11 mouse cellular contexts compared by ENCODE assay signal in genomic region chr2:75847708-75848107, GRCm38 (mm10). TPM values are rescaled to one million over a fixed set of nuclear protein-coding genes. Genes with fewer than 3 reads are reported as not detected.
A peak's percentile ranks its signal among the peaks of the same experiment; 100 is the strongest.
DNase-seq lines count a peak whose midpoint lies in the region; ATAC-seq and TF ChIP-seq lines count a peak whose summit lies in the region.
"Had no signal": no experiment of that assay in that cellular context is flagged by ENCODE, and none has a peak within 500 bp of the region (broad histone marks: within the 10 kb centered on the region; RNA-seq: fewer than 3 reads in every experiment).

No protein-coding gene starts in this region.

- WGBS in forebrain, embryonic 14.5 days = 100% methylated on average over 1 of the region's 1 CpGs
- WGBS in forebrain, embryonic 11.5 days = 97% methylated on average over 1 of the region's 1 CpGs
- WGBS in liver, postnatal 0 days (ENCODE audit: insufficient replicate concordance) = 89% methylated on average over 1 of the region's 1 CpGs
- 91% methylated on average over 1 of the region's 1 CpGs for WGBS in liver, embryonic 11.5 days
- WGBS in heart, embryonic 12.5 days = 86% methylated on average over 1 of the region's 1 CpGs

- DNase-seq in forebrain, embryonic 14.5 days (ENCODE audit: low spot score) = peak; percentile 12
- DNase-seq in forebrain, embryonic 11.5 days (ENCODE audit: low spot score) = no peak
- no peak for DNase-seq in liver, postnatal 0 days
- DNase-seq in liver, embryonic 11.5 days (ENCODE audit: low spot score) = no peak
- peak; percentile 51 for DNase-seq in CH12.LX (ENCODE audit: extremely low read depth)
- peak; percentile 36 for DNase-seq in lung, postnatal 36 days
- DNase-seq in frontal cortex, postnatal 25 days (ENCODE audit: low spot score in 2 of 2) = no peak
- DNase-seq: cerebellum, postnatal 36 days had no signal

- dilution Hi-C loops in CH12.LX (cut with MboI; ENCODE audit: extremely low pct_ligation_motif_present, extremely low pct_unique_long_range_greater_than_20kb, low sequenced_read_pairs) = no loop called here

- no peak overlapping the region for H3K4me2 ChIP-seq in forebrain, embryonic 14.5 days (ENCODE audit: low read length)
- H3K4me2 ChIP-seq in forebrain, embryonic 11.5 days (ENCODE audit: low read depth, low read length, severe bottlenecking) = no peak overlapping the region
- no peak overlapping the region for H3K4me2 ChIP-seq in liver, postnatal 0 days (ENCODE audit: low read depth, low read length)
- H3K4me2 ChIP-seq in liver, embryonic 11.5 days = no peak overlapping the region
- H3K4me2 ChIP-seq in CH12.LX (ENCODE audit: insufficient read depth, low read depth, poor library complexity, severe bottlenecking) = no peak overlapping the region
- no peak overlapping the region for H3K4me2 ChIP-seq in heart, embryonic 12.5 days
- H3K4me2 ChIP-seq: intestine, embryonic 15.5 days; limb, embryonic 13.5 days had no signal

- no peaks in the 10 kb centered on the region for H3K36me3 ChIP-seq in forebrain, embryonic 14.5 days (ENCODE audit: control insufficient read depth, insufficient read depth, low read length)
- H3K36me3 ChIP-seq in forebrain, embryonic 11.5 days (ENCODE audit: control insufficient read depth, insufficient read depth, low read length) = no peaks in the 10 kb centered on the region
- H3K36me3 ChIP-seq in liver, postnatal 0 days (replicated peaks; ENCODE audit: insufficient read depth, low read length) = no peaks in the 10 kb centered on the region
- H3K36me3 ChIP-seq in liver, embryonic 11.5 days (ENCODE audit: control insufficient read depth, insufficient read depth, low read length) = no peaks in the 10 kb centered on the region
- peaks cover 2 to 25% of the 10 kb centered on the region in 2 experiments for H3K36me3 ChIP-seq in CH12.LX (replicated peaks in 1 of 2; ENCODE audit: control insufficient read depth in 1 of 2, insufficient read depth in 1 of 2, low read length in 1 of 2)
- no peaks in the 10 kb centered on the region for H3K36me3 ChIP-seq in heart, embryonic 12.5 days
- H3K36me3 ChIP-seq: intestine, embryonic 15.5 days; limb, embryonic 13.5 days had no signal

- ATAC-seq in forebrain, embryonic 14.5 days = no peak
- ATAC-seq in forebrain, embryonic 11.5 days (replicated peaks; ENCODE audit: low FRiP score) = no peak
- no peak for ATAC-seq in liver, postnatal 0 days
- ATAC-seq in liver, embryonic 11.5 days (replicated peaks; ENCODE audit: low FRiP score) = no peak
- ATAC-seq in heart, embryonic 12.5 days (ENCODE audit: insufficient number of reproducible peaks, low FRiP score) = no peak
- ATAC-seq: intestine, embryonic 15.5 days had no signal

- TF ChIP-seq RAD21 in CH12.LX (IDR thresholded peaks at IDR 0.05; ENCODE audit: low read depth, low read length) = peak; percentile 83

- H3K79me2 ChIP-seq in CH12.LX (replicated peaks; ENCODE audit: control insufficient read depth, extremely low read depth, insufficient read depth, poor library complexity, severe bottlenecking) = peaks cover 25% of the 10 kb centered on the region

- H3K4me1 ChIP-seq in forebrain, embryonic 14.5 days (ENCODE audit: control insufficient read depth, insufficient read depth, low read length) = no peaks in the 10 kb centered on the region
- no peaks in the 10 kb centered on the region for H3K4me1 ChIP-seq in forebrain, embryonic 11.5 days (replicated peaks; ENCODE audit: control insufficient read depth, insufficient read depth, low read length)
- no peaks in the 10 kb centered on the region for H3K4me1 ChIP-seq in liver, postnatal 0 days (ENCODE audit: insufficient read depth)
- H3K4me1 ChIP-seq in liver, embryonic 11.5 days (replicated peaks; ENCODE audit: control insufficient read depth, insufficient read depth, low read length) = peaks cover 17% of the 10 kb centered on the region
- peaks cover 6 to 27% of the 10 kb centered on the region in 2 experiments for H3K4me1 ChIP-seq in CH12.LX (ENCODE audit: control insufficient read depth in 1 of 2, insufficient read depth in 2 of 2)
- H3K4me1 ChIP-seq in heart, embryonic 12.5 days (replicated peaks) = peaks cover 17% of the 10 kb centered on the region

- no peak for TF ChIP-seq EP300 in liver, postnatal 0 days (IDR thresholded peaks at IDR 0.05; ENCODE audit: low read depth)
- TF ChIP-seq EP300 in CH12.LX (IDR thresholded peaks at IDR 0.05; ENCODE audit: low read length) = no peak

- no peak overlapping the region for H3K4me3 ChIP-seq in forebrain, embryonic 14.5 days (ENCODE audit: low read depth, low read length)
- no peak overlapping the region for H3K4me3 ChIP-seq in forebrain, embryonic 11.5 days (ENCODE audit: low read depth, low read length)
- no peak overlapping the region for H3K4me3 ChIP-seq in liver, postnatal 0 days (ENCODE audit: low read depth, low read length)
- no peak overlapping the region for H3K4me3 ChIP-seq in liver, embryonic 11.5 days (ENCODE audit: low read depth, low read length)
- no peak overlapping the region for H3K4me3 ChIP-seq in CH12.LX (replicated peaks in 1 of 3; ENCODE audit: low read depth in 2 of 3, low read length in 2 of 3, poor library complexity in 1 of 3)
- no peak overlapping the region for H3K4me3 ChIP-seq in heart, embryonic 12.5 days
- H3K4me3 ChIP-seq: intestine, embryonic 15.5 days; limb, embryonic 13.5 days had no signal

- in situ Hi-C loops in CH12.LX (cut with MboI; ENCODE audit: low pct_ligation_motif_present, low pct_unique_long_range_greater_than_20kb, low sequenced_read_pairs) = loop anchor here (5.0 kb wide), 1 partner anchor 55 kb away; no protein-coding TSS in a partner anchor

- H3K9me3 ChIP-seq in forebrain, embryonic 14.5 days (replicated peaks; ENCODE audit: control insufficient read depth, low read length) = no peaks in the 10 kb centered on the region
- H3K9me3 ChIP-seq in forebrain, embryonic 11.5 days (ENCODE audit: control insufficient read depth, low read length) = no peaks in the 10 kb centered on the region
- no peaks in the 10 kb centered on the region for H3K9me3 ChIP-seq in liver, postnatal 0 days (ENCODE audit: low read length)
- H3K9me3 ChIP-seq in liver, embryonic 11.5 days (ENCODE audit: control insufficient read depth, low read length) = no peaks in the 10 kb centered on the region
- H3K9me3 ChIP-seq in CH12.LX (replicated peaks; ENCODE audit: low read length) = no peaks in the 10 kb centered on the region
- no peaks in the 10 kb centered on the region for H3K9me3 ChIP-seq in heart, embryonic 12.5 days (replicated peaks)
- H3K9me3 ChIP-seq: intestine, embryonic 15.5 days; limb, embryonic 13.5 days had no signal

- H3K27ac ChIP-seq in forebrain, embryonic 14.5 days (ENCODE audit: low read depth, low read length) = no peak overlapping the region
- H3K27ac ChIP-seq in forebrain, embryonic 11.5 days (ENCODE audit: low read depth, low read length) = no peak overlapping the region
- H3K27ac ChIP-seq in liver, postnatal 0 days (ENCODE audit: low read depth) = no peak overlapping the region
- H3K27ac ChIP-seq in liver, embryonic 11.5 days (ENCODE audit: low read depth, low read length) = no peak overlapping the region
- H3K27ac ChIP-seq in CH12.LX (ENCODE audit: insufficient read depth, low read depth) = no peak overlapping the region
- H3K27ac ChIP-seq in heart, embryonic 12.5 days (ENCODE audit: poor library complexity, severe bottlenecking) = no peak overlapping the region
- H3K27ac ChIP-seq: intestine, embryonic 15.5 days; limb, embryonic 13.5 days had no signal

- TF ChIP-seq POLR2A in CH12.LX (IDR thresholded peaks at IDR 0.05; ENCODE audit: low read depth, low read length) = no peak

- no peaks in the 10 kb centered on the region for H3K27me3 ChIP-seq in forebrain, embryonic 14.5 days (replicated peaks; ENCODE audit: control insufficient read depth, insufficient read depth, low read length)
- H3K27me3 ChIP-seq in forebrain, embryonic 11.5 days (ENCODE audit: control insufficient read depth, insufficient read depth, low read length) = no peaks in the 10 kb centered on the region
- H3K27me3 ChIP-seq in liver, postnatal 0 days (ENCODE audit: insufficient read depth, low read length) = no peaks in the 10 kb centered on the region
- no peaks in the 10 kb centered on the region for H3K27me3 ChIP-seq in liver, embryonic 11.5 days (replicated peaks; ENCODE audit: control insufficient read depth, insufficient read depth, low read length)
- no peaks in the 10 kb centered on the region for H3K27me3 ChIP-seq in CH12.LX (replicated peaks)
- H3K27me3 ChIP-seq in heart, embryonic 12.5 days (replicated peaks) = no peaks in the 10 kb centered on the region
- H3K27me3 ChIP-seq: intestine, embryonic 15.5 days; limb, embryonic 13.5 days had no signal

- H3K9ac ChIP-seq in forebrain, embryonic 14.5 days (ENCODE audit: low read length) = no peak overlapping the region
- H3K9ac ChIP-seq in forebrain, embryonic 11.5 days (ENCODE audit: low read length) = no peak overlapping the region
- no peak overlapping the region for H3K9ac ChIP-seq in liver, postnatal 0 days (replicated peaks)
- H3K9ac ChIP-seq in liver, embryonic 11.5 days (ENCODE audit: low read depth, low read length) = no peak overlapping the region
- H3K9ac ChIP-seq in CH12.LX (ENCODE audit: insufficient read depth, low read depth) = no peak overlapping the region
- no peak overlapping the region for H3K9ac ChIP-seq in heart, embryonic 12.5 days
- H3K9ac ChIP-seq: intestine, embryonic 15.5 days; limb, embryonic 13.5 days had no signal

- TF ChIP-seq CTCF in liver, postnatal 0 days (IDR thresholded peaks at IDR 0.05; ENCODE audit: low read depth) = peak; percentile 54
- peak in 1 of 2 experiments; percentile 74; a peak in 2 of 4 replicates for TF ChIP-seq CTCF in CH12.LX (conservative IDR thresholded peaks at IDR 0.05 in 1 of 2, IDR thresholded peaks at IDR 0.05 in 1 of 2; ENCODE audit: low read depth in 2 of 2, low read length in 2 of 2)

TF ChIP-seq in CH12.LX, 34 proteins besides CTCF, POLR2A, EP300 and RAD21 (continues in another document):
- TF ChIP-seq USF2 (conservative IDR thresholded peaks at IDR 0.05; ENCODE audit: low read depth, low read length) = no peak
- TF ChIP-seq MAX (IDR thresholded peaks at IDR 0.05; ENCODE audit: low read length) = no peak
- TF ChIP-seq JUND (conservative IDR thresholded peaks at IDR 0.05; ENCODE audit: low read depth, low read length) = 0 out of 2 replicates have a peak, but pooled peaks have one; percentile 39
- TF ChIP-seq CHD1 (IDR thresholded peaks at IDR 0.05; ENCODE audit: low read depth, low read length) = no peak
- no peak for TF ChIP-seq MAZ (IDR thresholded peaks at IDR 0.05; ENCODE audit: low read depth, low read length)

RNA-seq across cellular contexts. Expression of gene Agps, which starts 15.7 kb away (rescaled TPM):
- 18.5 and 21.0 TPM in 2 replicates for polyA plus RNA-seq in forebrain, embryonic 14.5 days (2014; fragmentation: Nextera tagmentation; extraction: Ambion mirVana)
- polyA plus RNA-seq in forebrain, embryonic 11.5 days (2014; fragmentation: Nextera tagmentation; extraction: Ambion mirVana) = 46.7 and 47.3 TPM in 2 replicates
- polyA plus RNA-seq in liver, postnatal 0 days (2015; fragmentation: Nextera tagmentation; extraction: Ambion mirVana) = 5.1 and 5.7 TPM in 2 replicates
- 38.2 and 40.0 TPM in 2 replicates for polyA plus RNA-seq in liver, embryonic 11.5 days (2014; fragmentation: Nextera tagmentation; extraction: Ambion mirVana)
- 38.6 and 51.8 TPM in 2 replicates for total RNA-seq in CH12.LX (2012; rRNA removed)
- 49.3 and 60.8 TPM in 2 replicates for total RNA-seq in CH12.LX (2014; rRNA removed)
- polyA plus RNA-seq in CH12.LX (2012; ENCODE audit: insufficient read length, low read depth) = 66.9 and 67.7 TPM in 2 replicates
- polyA plus RNA-seq in heart, embryonic 12.5 days (2016; fragmentation: Nextera tagmentation; extraction: Ambion mirVana) = 40.3 and 42.2 TPM in 2 replicates

Comparison
In these comparisons a context has a peak if more than half of its experiments do, and no peak if none do; other contexts are left out.
1. DNase-seq: peak in forebrain, embryonic 14.5 days (single experiment), CH12.LX (single experiment) and lung, postnatal 36 days (single experiment); none in forebrain, embryonic 11.5 days (single experiment), liver, postnatal 0 days (single experiment), liver, embryonic 11.5 days (single experiment) and frontal cortex, postnatal 25 days (0 of 2).